Mouse (Mus musculus) intestine, embryonic 16.5 days (tissue): ENCODE results near the gene Cmtm5. TPM values are rescaled to one million over a fixed set of nuclear protein-coding genes. Genes with fewer than 3 reads are reported as not detected.
"Not testable (repeated sequence)": the region's sequence is repeated elsewhere in the genome, so short reads cannot be mapped to it uniquely, and the experiment has no call there.

Experiments used
- ATAC-seq: fragments of 200-750 bp; cut with Nextera tagmentation; 2 replicates; pipeline ENCODE4 v1.8.0; 2017; ENCODE audit warnings: moderate TSS enrichment, moderate library complexity
- H3K27ac ChIP-seq: fragments of 300-500 bp; sonication (generic); 2 replicates; pipeline ENCODE4 v1.5.1; 2014; ENCODE audit warnings: mild to moderate bottlenecking, low read length
- H3K27me3 ChIP-seq: fragments of 300-500 bp; sonication (generic); replicated peaks from 2 replicates; pipeline ENCODE4 v1.6.1; 2014; ENCODE audit warnings: low read length, control low read depth, mixed read lengths; ENCODE audit not compliant: control insufficient read depth, insufficient read depth
- H3K36me3 ChIP-seq: fragments of 300-500 bp; sonication (generic); 2 replicates; pipeline ENCODE4 v1.6.1; 2014; ENCODE audit warnings: low read length, control low read depth; ENCODE audit not compliant: control insufficient read depth, insufficient read depth
- H3K4me1 ChIP-seq: fragments of 300-500 bp; sonication (generic); 2 replicates; pipeline ENCODE4 v1.6.1; 2014; ENCODE audit warnings: low read length, control low read depth, mixed read lengths; ENCODE audit not compliant: control insufficient read depth, insufficient read depth
- H3K4me2 ChIP-seq: fragments of 300-500 bp; sonication (generic); 2 replicates; pipeline ENCODE4 v1.6.1; 2014; ENCODE audit warnings: low read depth, low read length, control low read depth
- H3K4me3 ChIP-seq: fragments of 300-500 bp; sonication (generic); 2 replicates; pipeline ENCODE4 v1.5.1; 2014; ENCODE audit warnings: mild to moderate bottlenecking, low read length
- H3K9ac ChIP-seq: fragments of 300-500 bp; sonication (generic); 2 replicates; pipeline ENCODE4 v1.6.1; 2014; ENCODE audit warnings: low read depth, low read length
- H3K9me3 ChIP-seq: fragments of 300-500 bp; sonication (generic); 2 replicates; pipeline ENCODE4 v1.6.1; 2016; ENCODE audit warnings: low read length, control low read depth; ENCODE audit not compliant: control insufficient read depth
- WGBS: fragments of 180-500 bp; shearing (Covaris S2); extraction: QIAGEN DNeasy Blood & Tissue Kit; methylation state at CpG from one replicate; pipeline ENCODE4 v1.1.7; 2014; 5-methylcytosine and 5-hydroxymethylcytosine counted together
- polyA plus RNA-seq: library from polyadenylated mRNA; unstranded; fragments of >200 nt; fragmentation: Nextera tagmentation; extraction: Ambion mirVana; gene quantifications from 2 replicates; pipeline ENCODE4 v1.2.1, GENCODE M21; 2015

The Cmtm5 gene
- polyA plus RNA-seq, 1 experiment from 2014 or later: 2.8 TPM

DNA sequence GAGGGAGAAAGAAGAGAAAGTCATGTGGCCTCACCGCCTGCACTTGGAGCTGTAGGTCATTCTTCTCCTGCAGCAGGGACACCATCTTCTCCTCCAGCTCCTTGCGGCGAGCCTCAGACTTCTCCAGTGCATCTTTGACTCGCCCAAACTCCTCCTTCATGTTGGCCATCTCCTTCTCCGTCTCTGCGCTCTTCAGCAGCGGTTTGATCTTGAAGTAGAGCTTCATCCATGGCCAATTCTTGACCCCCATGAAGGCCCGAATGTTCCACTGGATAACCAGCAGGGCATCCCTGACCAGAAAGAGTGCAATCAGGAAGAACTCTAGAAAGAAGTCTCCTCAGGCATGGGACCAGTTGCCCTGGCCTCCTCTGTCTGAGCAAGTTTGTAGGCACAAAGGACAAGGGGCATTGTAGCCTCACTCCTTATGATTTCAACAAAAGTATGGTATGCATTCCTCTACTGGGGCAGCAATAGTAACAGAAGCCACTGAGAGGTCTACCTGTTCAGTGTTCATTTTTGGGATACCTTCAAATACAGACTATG is 17.7 kb downstream of the Cmtm5 start:
- Histone ChIP-seq H3K4me2 (no peak overlapping the region), H3K4me1 (no peaks in the 10 kb centered on the region), H3K36me3 (no peaks in the 10 kb centered on the region), H3K27me3 (no peaks in the 10 kb centered on the region), H3K27ac (no peak overlapping the region), H3K9ac (no peak overlapping the region), H3K4me3 (no peak overlapping the region), H3K9me3 (no peaks in the 10 kb centered on the region)
- no peak for ATAC-seq
- WGBS: 89% methylated on average over 8 of the region's 8 CpGs

DNA sequence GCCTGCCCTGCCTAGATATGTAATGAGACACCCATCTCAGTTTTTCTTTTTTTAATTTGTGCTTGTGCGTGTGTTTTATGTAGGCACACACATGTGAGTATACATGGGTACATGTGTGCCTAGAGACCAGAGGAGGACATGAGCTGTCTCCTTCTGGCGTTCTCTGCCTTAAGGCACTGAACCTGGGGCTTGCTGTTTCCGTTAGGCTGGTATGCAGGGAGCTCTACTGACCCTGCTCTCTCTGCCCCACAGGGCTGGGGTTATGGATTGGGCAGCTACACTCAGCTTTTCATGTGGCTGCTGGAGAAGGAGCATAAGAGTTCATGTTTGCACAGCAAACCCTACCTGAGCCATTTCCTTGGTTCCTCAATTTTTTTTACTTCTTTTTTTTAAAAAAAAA is 18.4 kb downstream of the Cmtm5 start:
- H3K36me3 ChIP-seq: no peaks in the 10 kb centered on the region
- no peaks in the 10 kb centered on the region for H3K27me3 ChIP-seq
- no peak overlapping the region for H3K9ac ChIP-seq
- H3K4me2 ChIP-seq: no peak overlapping the region
- WGBS: 73% methylated on average over 3 of the region's 3 CpGs
- no peak for ATAC-seq
- H3K9me3 ChIP-seq: no peaks in the 10 kb centered on the region
- H3K27ac ChIP-seq: no peak overlapping the region
- H3K4me3 ChIP-seq: no peak overlapping the region
- H3K4me1 ChIP-seq: no peaks in the 10 kb centered on the region

DNA sequence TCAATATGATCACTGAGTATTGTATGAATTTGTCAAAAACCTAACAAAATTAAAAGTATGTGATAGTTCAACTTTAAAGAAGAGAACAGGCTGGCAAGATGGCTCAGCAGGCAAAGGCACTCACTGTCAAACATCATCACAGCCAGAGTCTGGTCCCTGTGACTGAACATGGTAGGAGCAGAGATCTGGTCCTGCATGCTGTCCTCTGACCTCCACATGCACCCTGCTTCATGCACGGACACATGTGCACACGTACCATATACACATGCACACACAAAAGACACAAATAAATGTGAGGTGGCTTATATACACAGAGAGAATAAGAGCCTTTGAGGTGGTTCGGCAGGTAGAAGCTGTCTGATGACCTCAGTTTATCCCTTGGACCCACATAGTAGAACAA is 19.4 kb downstream of the Cmtm5 start:
- H3K27me3 ChIP-seq: no peaks in the 10 kb centered on the region

DNA sequence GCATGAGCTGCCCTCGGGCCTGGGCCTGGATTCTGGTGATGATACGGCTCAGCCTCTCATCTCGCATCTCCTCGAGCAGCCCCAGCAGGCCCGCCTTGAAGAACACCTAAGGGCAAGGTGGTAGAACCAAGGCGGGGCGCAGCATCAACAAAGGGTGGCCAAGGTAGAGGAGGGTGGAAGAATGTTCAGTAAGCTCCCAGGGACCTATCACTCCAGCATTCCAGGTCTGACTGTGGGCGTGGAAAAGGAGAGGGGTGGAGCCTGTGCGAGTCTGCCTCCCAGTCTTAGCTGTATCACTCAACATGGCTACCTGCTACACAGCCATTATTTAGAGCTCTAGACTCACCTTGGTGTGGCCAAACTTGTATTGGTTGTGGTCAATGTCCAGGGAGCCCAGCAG is 20.5 kb downstream of the Cmtm5 start:
- H3K9ac ChIP-seq: no peak overlapping the region
- no peaks in the 10 kb centered on the region for H3K9me3 ChIP-seq
- no peak for ATAC-seq
- WGBS: 83% methylated on average over 9 of the region's 9 CpGs
- H3K27me3 ChIP-seq: no peaks in the 10 kb centered on the region
- no peak overlapping the region for H3K4me2 ChIP-seq
- H3K36me3 ChIP-seq: no peaks in the 10 kb centered on the region
- H3K27ac ChIP-seq: no peak overlapping the region
- no peak overlapping the region for H3K4me3 ChIP-seq
- no peaks in the 10 kb centered on the region for H3K4me1 ChIP-seq

More for the DNA sequence above, 19.4 kb downstream of the Cmtm5 start:
- Histone ChIP-seq H3K36me3 (no peaks in the 10 kb centered on the region), H3K27ac (no peak overlapping the region), H3K4me3 (no peak overlapping the region), H3K4me2 (no peak overlapping the region), H3K9ac (no peak overlapping the region), H3K9me3 (no peaks in the 10 kb centered on the region), H3K4me1 (no peaks in the 10 kb centered on the region)
- ATAC-seq: no peak
- WGBS: 81% methylated on average over 3 of the region's 3 CpGs

DNA sequence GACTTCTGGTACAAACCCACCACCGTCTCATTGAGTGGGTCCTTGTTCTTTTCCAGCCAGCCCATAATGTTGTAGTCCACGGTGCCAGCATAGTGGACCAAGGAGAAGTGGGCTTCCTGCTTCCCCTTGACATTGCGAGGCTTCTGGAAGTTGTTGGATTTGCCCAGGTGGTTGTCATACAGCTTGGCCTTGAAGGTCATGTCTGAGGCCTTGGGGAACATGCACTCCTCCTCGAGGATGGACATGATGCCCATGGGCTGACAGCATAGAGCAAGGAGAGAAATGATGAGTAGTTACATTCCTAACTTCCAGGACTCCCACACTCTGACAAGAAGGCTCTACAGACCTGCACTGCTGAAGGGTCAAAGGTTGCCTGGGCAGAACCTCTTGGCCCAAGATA is 22.4 kb downstream of the Cmtm5 start:
- no peak for ATAC-seq
- no peaks in the 10 kb centered on the region for H3K27me3 ChIP-seq
- H3K9ac ChIP-seq: no peak overlapping the region
- no peaks in the 10 kb centered on the region for H3K9me3 ChIP-seq
- H3K27ac ChIP-seq: no peak overlapping the region
- H3K36me3 ChIP-seq: no peaks in the 10 kb centered on the region
- no peak overlapping the region for H3K4me2 ChIP-seq
- H3K4me3 ChIP-seq: no peak overlapping the region
- H3K4me1 ChIP-seq: no peaks in the 10 kb centered on the region
- WGBS: 83% methylated on average over 4 of the region's 4 CpGs

DNA sequence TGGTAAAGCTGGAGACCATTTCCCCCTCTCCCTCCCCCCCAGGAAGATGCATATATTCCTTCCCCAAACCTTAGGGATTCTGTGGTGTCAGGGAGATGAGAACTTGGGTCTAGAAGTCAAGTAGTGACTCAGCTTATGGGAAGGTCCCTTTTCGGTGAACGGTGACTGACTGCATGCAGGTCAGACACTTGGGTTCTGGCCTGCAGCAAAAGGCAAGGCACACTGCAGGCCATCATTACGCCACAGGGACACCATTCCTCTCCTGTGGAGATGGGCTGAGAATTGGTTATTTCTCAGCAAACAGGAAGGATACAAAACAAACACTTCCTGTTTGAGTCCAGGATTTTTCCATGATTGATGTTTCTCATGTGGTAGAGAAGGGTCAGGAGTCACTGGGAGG is 23.1 kb downstream of the Cmtm5 start:
- 84% methylated on average over 3 of the region's 3 CpGs for WGBS
- H3K9ac ChIP-seq: no peak overlapping the region
- no peak overlapping the region for H3K4me2 ChIP-seq
- H3K9me3 ChIP-seq: no peaks in the 10 kb centered on the region
- no peak for ATAC-seq
- no peaks in the 10 kb centered on the region for H3K4me1 ChIP-seq
- H3K27ac ChIP-seq: no peak overlapping the region
- no peak overlapping the region for H3K4me3 ChIP-seq
- no peaks in the 10 kb centered on the region for H3K36me3 ChIP-seq
- H3K27me3 ChIP-seq: no peaks in the 10 kb centered on the region

DNA sequence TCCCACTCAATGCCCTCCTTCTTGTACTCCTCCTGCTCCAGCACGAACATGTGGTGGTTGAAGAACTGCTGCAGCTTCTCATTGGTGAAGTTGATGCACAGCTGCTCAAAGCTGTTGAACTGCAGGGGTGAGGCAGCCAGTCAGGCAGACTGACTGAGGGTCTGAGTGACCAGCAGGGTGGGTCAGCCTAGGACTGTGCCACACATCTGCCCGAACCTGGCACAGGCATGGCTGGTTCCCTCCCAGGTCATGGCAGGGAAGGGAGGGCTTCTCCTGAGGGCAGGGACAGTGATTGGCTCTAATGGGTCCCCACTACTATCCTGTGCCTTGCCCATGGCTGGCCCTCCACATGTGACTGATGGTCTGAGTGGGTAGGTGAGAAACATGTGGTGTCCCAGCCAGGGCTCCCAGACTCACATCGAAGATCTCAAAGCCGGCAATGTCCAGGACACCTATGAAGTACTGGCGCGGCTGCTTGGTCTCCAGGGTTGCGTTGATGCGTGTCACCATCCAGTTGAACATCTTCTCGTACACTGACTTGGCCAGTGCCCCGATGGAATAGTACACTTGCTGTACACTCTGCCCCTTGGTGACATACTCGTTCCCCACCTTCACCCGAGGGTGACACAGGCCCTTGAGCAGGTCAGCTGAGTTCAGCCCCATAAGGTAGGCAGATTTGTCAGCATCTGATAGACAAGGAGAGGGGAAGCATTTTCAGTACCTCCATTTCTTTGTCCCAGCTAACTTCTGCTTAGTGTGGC is 24.0 kb downstream of the Cmtm5 start:
- not testable (repeated sequence) for H3K9me3 ChIP-seq, H3K36me3 ChIP-seq, H3K4me2 ChIP-seq, ATAC-seq, H3K27ac ChIP-seq, H3K9ac ChIP-seq, H3K4me3 ChIP-seq, H3K4me1 ChIP-seq, H3K27me3 ChIP-seq
- 91% methylated on average over 12 of the region's 12 CpGs for WGBS

DNA sequence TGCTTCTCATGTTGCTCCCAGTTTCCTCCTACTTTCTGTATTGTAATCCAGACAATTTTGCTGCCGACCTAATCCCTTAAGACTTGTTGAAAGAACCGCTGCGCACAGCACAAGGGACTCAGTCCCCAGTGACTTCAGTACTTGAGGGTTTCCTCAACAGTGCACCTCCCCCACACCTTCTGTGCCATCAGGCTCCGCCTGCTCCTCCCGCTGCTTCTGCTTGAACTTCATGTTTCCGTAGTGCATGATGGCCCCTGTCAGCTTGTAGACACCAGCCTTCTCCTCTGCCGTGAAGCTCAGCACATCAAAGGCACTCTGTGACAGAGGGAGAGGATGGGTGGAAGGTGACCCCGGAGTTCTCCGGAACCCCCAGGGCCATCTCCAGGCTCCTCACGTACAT is 24.7 kb downstream of the Cmtm5 start:
- no peak for ATAC-seq
- Histone ChIP-seq H3K27ac (no peak overlapping the region), H3K4me2 (no peak overlapping the region), H3K27me3 (no peaks in the 10 kb centered on the region), H3K4me1 (no peaks in the 10 kb centered on the region), H3K9ac (no peak overlapping the region), H3K9me3 (no peaks in the 10 kb centered on the region), H3K4me3 (no peak overlapping the region), H3K36me3 (no peaks in the 10 kb centered on the region)
- 69% methylated on average over 10 of the region's 10 CpGs for WGBS

DNA sequence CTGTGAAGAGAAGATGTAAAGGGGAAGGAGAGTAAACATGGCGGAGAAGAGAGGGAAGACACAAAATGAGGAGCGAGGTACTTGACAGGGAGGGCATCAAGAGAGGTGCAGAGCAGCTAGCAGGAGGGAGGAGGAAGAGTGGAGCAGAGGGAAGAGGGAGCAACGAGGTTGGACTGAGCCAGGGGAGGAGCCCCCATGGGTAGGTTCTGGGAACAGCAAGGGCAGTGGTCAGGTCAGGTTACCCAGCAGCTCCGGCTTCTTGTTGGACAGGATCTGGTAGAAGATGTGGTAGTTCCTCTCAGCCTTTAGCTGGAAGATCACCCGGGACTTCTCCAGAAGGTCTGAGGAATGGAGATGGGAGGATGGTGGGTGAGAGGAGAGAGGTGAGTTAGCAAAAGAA is 25.4 kb downstream of the Cmtm5 start:
- H3K36me3 ChIP-seq: no peaks in the 10 kb centered on the region
- no peak for ATAC-seq
- H3K9ac ChIP-seq: no peak overlapping the region
- no peak overlapping the region for H3K4me2 ChIP-seq
- H3K27ac ChIP-seq: no peak overlapping the region
- no peak overlapping the region for H3K4me3 ChIP-seq
- H3K27me3 ChIP-seq: no peaks in the 10 kb centered on the region
- no peaks in the 10 kb centered on the region for H3K9me3 ChIP-seq
- 77% methylated on average over 5 of the region's 5 CpGs for WGBS
- H3K4me1 ChIP-seq: no peaks in the 10 kb centered on the region

DNA sequence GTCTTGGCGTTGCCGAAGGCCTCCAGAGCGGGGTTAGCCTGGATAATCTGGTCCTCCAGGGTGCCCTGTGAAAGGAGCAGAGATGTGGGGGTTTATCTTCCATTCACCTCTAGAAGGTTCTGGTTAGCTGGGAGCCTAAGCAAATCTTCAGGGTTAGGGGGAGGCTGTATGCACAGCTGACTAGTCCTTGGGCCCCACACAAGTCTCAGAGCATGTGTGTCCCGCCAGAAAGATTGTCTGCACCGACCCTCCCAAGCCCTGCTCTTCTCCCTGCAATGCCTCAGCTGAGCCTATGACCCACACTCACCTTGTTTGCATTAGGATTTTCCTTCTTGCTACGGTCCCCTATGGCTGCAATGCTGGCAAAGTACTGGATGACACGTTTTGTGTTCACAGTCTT is 26.7 kb downstream of the Cmtm5 start:
- 72% methylated on average over 7 of the region's 7 CpGs for WGBS
- H3K9ac ChIP-seq: no peak overlapping the region
- no peaks in the 10 kb centered on the region for H3K9me3 ChIP-seq
- no peak for ATAC-seq
- H3K4me3 ChIP-seq: no peak overlapping the region
- no peaks in the 10 kb centered on the region for H3K27me3 ChIP-seq
- H3K4me2 ChIP-seq: no peak overlapping the region
- H3K36me3 ChIP-seq: no peaks in the 10 kb centered on the region
- no peaks in the 10 kb centered on the region for H3K4me1 ChIP-seq
- no peak overlapping the region for H3K27ac ChIP-seq
